Mouse (Mus musculus) large intestine, adult 2 months (tissue): ENCODE measurements around the gene Gm20388. TPM values are rescaled to one million over a fixed set of nuclear protein-coding genes. Genes with fewer than 3 reads are reported as not detected.

Source experiments
- DNase-seq: peaks from one replicate; pipeline ENCODE4 v3.0.0-alpha.2; 2012; ENCODE audit warnings: low read depth, low spot score
- WGBS: fragments of 180-500 bp; shearing (Covaris S2); methylation state at CpG from one replicate; pipeline ENCODE4 v1.1.7; 2018; 5-methylcytosine and 5-hydroxymethylcytosine counted together
- polyA plus RNA-seq: library from polyadenylated mRNA; depleted of rRNA; stranded (reverse); fragments of >200 nt; gene quantifications from 2 replicates; pipeline ENCODE4 v1.2.3, GENCODE M21; 2012

Gene Gm20388
- polyA plus RNA-seq, 1 experiment = 31.5 TPM

- no peak for DNase-seq
- 93% methylated on average over 5 of the region's 5 CpGs for WGBS
These were observed 350.0 kb downstream of the Gm20388 start for GRCm38 (mm10) chr8:120260677-120261076.

GRCm38 (mm10) chr8:120261338-120262120 is 350.9 kb downstream of the Gm20388 start:
- no peak for DNase-seq
- WGBS = 48% methylated on average over 21 of the region's 21 CpGs

- WGBS = 88% methylated on average over 5 of the region's 5 CpGs
These were observed 353.2 kb downstream of the Gm20388 start for GRCm38 (mm10) chr8:120263879-120264278.

GRCm38 (mm10) chr8:120264388-120264943 is 353.8 kb downstream of the Gm20388 start:
- WGBS = 21% methylated on average over 13 of the region's 13 CpGs
- no peak for DNase-seq

More at GRCm38 (mm10) chr8:120263879-120264278, 353.2 kb downstream of the Gm20388 start:
- DNase-seq = no peak

- no peak for DNase-seq
- WGBS = under 1% methylated on average over 16 of the region's 16 CpGs
These were observed 354.4 kb downstream of the Gm20388 start for GRCm38 (mm10) chr8:120264944-120265453.

GRCm38 (mm10) chr8:120265471-120265870 is 354.8 kb downstream of the Gm20388 start:
- DNase-seq = peak; percentile 74
- WGBS = 8% methylated on average over 4 of the region's 4 CpGs

GRCm38 (mm10) chr8:120268541-120268980 is 357.9 kb downstream of the Gm20388 start:
- DNase-seq = no peak
- 58% methylated on average over 19 of the region's 19 CpGs for WGBS

GRCm38 (mm10) chr8:120270449-120270848 is 359.8 kb downstream of the Gm20388 start:
- no peak for DNase-seq
- 71% methylated on average over 13 of the region's 13 CpGs for WGBS

GRCm38 (mm10) chr8:120273430-120273829 is 362.8 kb downstream of the Gm20388 start:
- 89% methylated on average over 4 of the region's 4 CpGs for WGBS
- no peak for DNase-seq

- peak; percentile 88 for DNase-seq
- WGBS = under 1% methylated on average over 49 of the region's 49 CpGs
These were observed 365.6 kb downstream of the Gm20388 start for GRCm38 (mm10) chr8:120276051-120276890.

- WGBS = 21% methylated on average over 16 of the region's 16 CpGs
- no peak for DNase-seq
These were observed 366.3 kb downstream of the Gm20388 start for GRCm38 (mm10) chr8:120276891-120277426.

- no peak for DNase-seq
- WGBS = 80% methylated on average over 14 of the region's 14 CpGs
These were observed 367.4 kb downstream of the Gm20388 start for GRCm38 (mm10) chr8:120278009-120278408.

- no peak for DNase-seq
- WGBS = 79% methylated on average over 8 of the region's 8 CpGs
These were observed 368.8 kb downstream of the Gm20388 start for GRCm38 (mm10) chr8:120279418-120279817.

- 25% methylated on average over 4 of the region's 4 CpGs for WGBS
- DNase-seq = peak; percentile 64
These were observed 370.8 kb downstream of the Gm20388 start for GRCm38 (mm10) chr8:120281487-120281886.

- 68% methylated on average over 5 of the region's 5 CpGs for WGBS
- no peak for DNase-seq
These were observed 371.8 kb downstream of the Gm20388 start for GRCm38 (mm10) chr8:120282465-120282864.

- no peak for DNase-seq
- 68% methylated on average over 9 of the region's 9 CpGs for WGBS
These were observed 373.6 kb downstream of the Gm20388 start for GRCm38 (mm10) chr8:120284265-120284664.

GRCm38 (mm10) chr8:120285033-120285432 is 374.4 kb downstream of the Gm20388 start:
- DNase-seq = no peak
- 9% methylated on average over 3 of the region's 3 CpGs for WGBS

GRCm38 (mm10) chr8:120285878-120286277 is 375.2 kb downstream of the Gm20388 start:
- DNase-seq = no peak
- 58% methylated on average over 9 of the region's 9 CpGs for WGBS

GRCm38 (mm10) chr8:120288122-120288908 is 377.7 kb downstream of the Gm20388 start:
- WGBS = 61% methylated on average over 21 of the region's 21 CpGs
- DNase-seq = no peak
